Mouse (Mus musculus) stomach, embryonic 16.5 days (tissue): ENCODE results near the gene Rhbdl2. TPM values are rescaled to one million over a fixed set of nuclear protein-coding genes. Genes with fewer than 3 reads are reported as not detected.

Experiments
- ATAC-seq: fragments of 200-750 bp; cut with Nextera tagmentation; 2 replicates; pipeline ENCODE4 v1.8.0; 2017; ENCODE audit warnings: moderate number of reproducible peaks, moderate TSS enrichment; ENCODE audit not compliant: insufficient read depth, low FRiP score
- H3K27ac ChIP-seq: fragments of 300-500 bp; sonication (generic); 2 replicates; pipeline ENCODE4 v1.5.1; 2014; ENCODE audit warnings: low read length
- H3K27me3 ChIP-seq: fragments of 300-500 bp; sonication (generic); 2 replicates; pipeline ENCODE4 v1.6.1; 2014; ENCODE audit warnings: low read length, control low read depth, mixed read lengths; ENCODE audit not compliant: control insufficient read depth, insufficient read depth
- H3K36me3 ChIP-seq: fragments of 300-500 bp; sonication (generic); 2 replicates; pipeline ENCODE4 v1.6.1; 2014; ENCODE audit warnings: low read length; ENCODE audit not compliant: control insufficient read depth, insufficient read depth
- H3K4me1 ChIP-seq: fragments of 300-500 bp; sonication (generic); 2 replicates; pipeline ENCODE4 v1.6.1; 2014; ENCODE audit warnings: low read length, control low read depth, mixed read lengths; ENCODE audit not compliant: control insufficient read depth, insufficient read depth
- H3K4me2 ChIP-seq: fragments of 300-500 bp; sonication (generic); 2 replicates; pipeline ENCODE4 v1.6.1; 2014; ENCODE audit warnings: low read depth, low read length, mixed read lengths
- H3K4me3 ChIP-seq: fragments of 300-500 bp; sonication (generic); replicated peaks from 2 replicates; pipeline ENCODE4 v1.5.1; 2014; ENCODE audit warnings: mild to moderate bottlenecking, low read length
- H3K9ac ChIP-seq: fragments of 300-500 bp; sonication (generic); 2 replicates; pipeline ENCODE4 v1.6.1; 2014; ENCODE audit warnings: low read length
- H3K9me3 ChIP-seq: fragments of 300-500 bp; sonication (generic); replicated peaks from 2 replicates; pipeline ENCODE4 v1.6.1; 2016; ENCODE audit warnings: low read length, control low read depth; ENCODE audit not compliant: control insufficient read depth
- WGBS: fragments of 180-500 bp; shearing (Covaris S2); extraction: QIAGEN DNeasy Blood & Tissue Kit; methylation state at CpG from one replicate; pipeline ENCODE4 v1.1.7; 2014; 5-methylcytosine and 5-hydroxymethylcytosine counted together
- polyA plus RNA-seq: library from polyadenylated mRNA; unstranded; fragments of >200 nt; fragmentation: Nextera tagmentation; extraction: Ambion mirVana; gene quantifications from 2 replicates; pipeline ENCODE4 v1.2.1, GENCODE M21; 2015

The Rhbdl2 gene
- polyA plus RNA-seq, result 9.7 and 10.6 TPM in 2 replicates

GRCm38 (mm10) chr4:123787191-123787985 is at the start of gene Rhbdl2:
Gene Rhbdl2 (plus strand): TSS chr4:123787874.
- ATAC-seq, result peak; percentile 92
- 32% methylated on average over 12 of the region's 12 CpGs for WGBS
- Histone ChIP-seq H3K9me3 (no peaks in the 10 kb centered on the region), H3K36me3 (no peaks in the 10 kb centered on the region), H3K4me2 (peak within 1 kb of the TSS; percentile 47), H3K4me3 (peak within 1 kb of the TSS; percentile 37), H3K9ac (peak within 1 kb of the TSS; percentile 15), H3K27ac (peak within 1 kb of the TSS; percentile 50), H3K27me3 (no peaks in the 10 kb centered on the region), H3K4me1 (peaks cover 4% of the 10 kb centered on the region; the same call in 1 of the 2 replicates)

GRCm38 (mm10) chr4:123738708-123739107 is 49.0 kb upstream of the Rhbdl2 start:
- no peaks in the 10 kb centered on the region for H3K4me1 ChIP-seq
- H3K9me3 ChIP-seq, result no peaks in the 10 kb centered on the region
- 92% methylated on average over 4 of the region's 4 CpGs for WGBS
- no peaks in the 10 kb centered on the region for H3K27me3 ChIP-seq
- ATAC-seq, result no peak
- peaks cover 9% of the 10 kb centered on the region; the same call in 1 of the 2 replicates for H3K36me3 ChIP-seq
- H3K27ac ChIP-seq, result no peak overlapping the region
- no peak overlapping the region for H3K4me2 ChIP-seq
- no peak overlapping the region for H3K9ac ChIP-seq
- H3K4me3 ChIP-seq, result no peak overlapping the region

GRCm38 (mm10) chr4:123742891-123743290 is 44.8 kb upstream of the Rhbdl2 start:
- Histone ChIP-seq H3K27me3 (no peaks in the 10 kb centered on the region), H3K4me1 (0 out of 2 replicates have a peak, but pooled peaks cover 6% of the 10 kb centered on the region), H3K9ac (no peak overlapping the region), H3K36me3 (peaks cover 8% of the 10 kb centered on the region; the same call in 1 of the 2 replicates), H3K9me3 (no peaks in the 10 kb centered on the region), H3K4me2 (no peak overlapping the region), H3K4me3 (no peak overlapping the region), H3K27ac (no peak overlapping the region)
- no peak for ATAC-seq
- WGBS, result 72% methylated on average over 1 of the region's 1 CpGs

GRCm38 (mm10) chr4:123745221-123745775 is 42.4 kb upstream of the Rhbdl2 start:
- no peaks in the 10 kb centered on the region for H3K27me3 ChIP-seq
- no peak overlapping the region for H3K9ac ChIP-seq
- H3K4me1 ChIP-seq, result peaks cover 15% of the 10 kb centered on the region
- no peak for ATAC-seq
- 91% methylated on average over 4 of the region's 4 CpGs for WGBS
- H3K27ac ChIP-seq, result no peak overlapping the region
- H3K4me2 ChIP-seq, result no peak overlapping the region
- no peaks in the 10 kb centered on the region for H3K9me3 ChIP-seq
- no peak overlapping the region for H3K4me3 ChIP-seq
- 0 out of 2 replicates have a peak, but pooled peaks cover 3% of the 10 kb centered on the region for H3K36me3 ChIP-seq

- Histone ChIP-seq H3K4me2 (peak overlapping the region; percentile 84), H3K27ac (peak overlapping the region; percentile 77; the same call in 1 of the 2 replicates), H3K4me1 (peaks cover 15% of the 10 kb centered on the region), H3K4me3 (peak overlapping the region; percentile 80), H3K27me3 (no peaks in the 10 kb centered on the region), H3K9me3 (no peaks in the 10 kb centered on the region), H3K36me3 (no peaks in the 10 kb centered on the region), H3K9ac (peak overlapping the region; percentile 88)
- ATAC-seq, result no peak
- WGBS, result 10% methylated on average over 10 of the region's 10 CpGs
These were observed 38.8 kb upstream of the Rhbdl2 start for GRCm38 (mm10) chr4:123748726-123749415.

GRCm38 (mm10) chr4:123749484-123750130 is 38.1 kb upstream of the Rhbdl2 start:
- 1% methylated on average over 54 of the region's 55 CpGs for WGBS
- H3K4me3 ChIP-seq, result peak overlapping the region; percentile 80
- peak overlapping the region; percentile 77 for H3K27ac ChIP-seq
- ATAC-seq, result peak; percentile 73
- no peaks in the 10 kb centered on the region for H3K36me3 ChIP-seq
- H3K4me2 ChIP-seq, result peak overlapping the region; percentile 84
- peak overlapping the region; percentile 88 for H3K9ac ChIP-seq
- H3K9me3 ChIP-seq, result no peaks in the 10 kb centered on the region
- no peaks in the 10 kb centered on the region for H3K27me3 ChIP-seq
- peaks cover 15% of the 10 kb centered on the region for H3K4me1 ChIP-seq

- peak; percentile 99 for ATAC-seq
- H3K9me3 ChIP-seq, result no peaks in the 10 kb centered on the region
- no peaks in the 10 kb centered on the region for H3K36me3 ChIP-seq
- peak within 1 kb of the TSS; percentile 77 for H3K27ac ChIP-seq
- H3K4me3 ChIP-seq, result peak within 1 kb of the TSS; percentile 80
- peaks cover 15% of the 10 kb centered on the region for H3K4me1 ChIP-seq
- under 1% methylated on average over 46 of the region's 46 CpGs for WGBS
- no peaks in the 10 kb centered on the region for H3K27me3 ChIP-seq
- H3K4me2 ChIP-seq, result peak within 1 kb of the TSS; percentile 84
- H3K9ac ChIP-seq, result peak within 1 kb of the TSS; percentile 88
These were observed 37.5 kb upstream of the Rhbdl2 start, which contains the start of gene Akirin1 for GRCm38 (mm10) chr4:123750152-123750651. Gene Akirin1 (minus strand): TSS chr4:123750345.

GRCm38 (mm10) chr4:123750707-123751312 is 36.9 kb upstream of the Rhbdl2 start:
- Histone ChIP-seq H3K27ac (no peak overlapping the region), H3K4me2 (peak overlapping the region; percentile 70), H3K27me3 (no peaks in the 10 kb centered on the region), H3K36me3 (no peaks in the 10 kb centered on the region), H3K4me1 (peaks cover 15% of the 10 kb centered on the region), H3K9ac (peak overlapping the region; percentile 72), H3K4me3 (peak overlapping the region; percentile 80), H3K9me3 (no peaks in the 10 kb centered on the region)
- 2% methylated on average over 8 of the region's 8 CpGs for WGBS
- no peak for ATAC-seq
